ENCODE assay signal across 8 mouse cellular contexts in genomic region chr4:119966105-119967072, GRCm38 (mm10).
DNase-seq lines count a peak whose midpoint lies in the region; ATAC-seq and TF ChIP-seq lines count a peak whose summit lies in the region.

No protein-coding gene starts in this region.

- H3K27ac ChIP-seq in limb, embryonic 11.5 days (replicated peaks; ENCODE audit: low read depth, low read length): no peak overlapping the region
- no peak overlapping the region for H3K27ac ChIP-seq in cerebellum, adult 2 months (ENCODE audit: insufficient read depth, low read length)
- H3K27ac ChIP-seq in hindbrain, embryonic 12.5 days: no peak overlapping the region
- H3K27ac ChIP-seq in midbrain, embryonic 15.5 days: no peak overlapping the region

- no peak overlapping the region for H3K4me2 ChIP-seq in limb, embryonic 11.5 days (ENCODE audit: low read depth, severe bottlenecking)
- H3K4me2 ChIP-seq in hindbrain, embryonic 12.5 days (replicated peaks): no peak overlapping the region
- no peak overlapping the region for H3K4me2 ChIP-seq in midbrain, embryonic 15.5 days

- peak; percentile 70 for DNase-seq in left cerebral cortex, adult 11 months (ENCODE audit: low spot score)
- no peak for DNase-seq in left cerebral cortex, postnatal 4 days
- DNase-seq in gastrocnemius, postnatal 36 days: peak; percentile 29 to 31
- DNase-seq in limb, embryonic 11.5 days (ENCODE audit: low spot score): peak; percentile 38
- DNase-seq in right cerebral cortex, adult 2 months (ENCODE audit: low spot score in 2 of 2): peak; percentile 82 to 85
- DNase-seq in cerebellum, adult 2 months: no peak

- H3K36me3 ChIP-seq in limb, embryonic 11.5 days (ENCODE audit: control insufficient read depth, insufficient read depth, low read length): no peaks in the 10 kb centered on the region
- H3K36me3 ChIP-seq in hindbrain, embryonic 12.5 days: no peaks in the 10 kb centered on the region
- H3K36me3 ChIP-seq in midbrain, embryonic 15.5 days (replicated peaks): no peaks in the 10 kb centered on the region

- H3K9ac ChIP-seq in limb, embryonic 11.5 days (ENCODE audit: low read length): no peak overlapping the region
- H3K9ac ChIP-seq in hindbrain, embryonic 12.5 days: no peak overlapping the region
- H3K9ac ChIP-seq in midbrain, embryonic 15.5 days: no peak overlapping the region

- no peak for ATAC-seq in limb, embryonic 11.5 days (ENCODE audit: insufficient number of reproducible peaks, low FRiP score, low TSS enrichment, low read depth)
- no peak for ATAC-seq in hindbrain, embryonic 12.5 days (ENCODE audit: low FRiP score)
- no peak for ATAC-seq in midbrain, embryonic 15.5 days (replicated peaks)

- 55% methylated on average over 20 of the region's 20 CpGs for WGBS in limb, embryonic 11.5 days
- WGBS in cerebellum, adult 2 months: 85% methylated on average over 20 of the region's 20 CpGs
- 62% methylated on average over 20 of the region's 20 CpGs for WGBS in hindbrain, embryonic 12.5 days
- WGBS in midbrain, embryonic 15.5 days: 66% methylated on average over 20 of the region's 20 CpGs

- H3K27me3 ChIP-seq in limb, embryonic 11.5 days (ENCODE audit: control insufficient read depth, insufficient read depth, low read length): no peaks in the 10 kb centered on the region
- H3K27me3 ChIP-seq in cerebellum, adult 2 months (ENCODE audit: control insufficient read depth, insufficient read depth, low read length): no peaks in the 10 kb centered on the region
- peaks cover 3% of the 10 kb centered on the region for H3K27me3 ChIP-seq in hindbrain, embryonic 12.5 days
- no peaks in the 10 kb centered on the region for H3K27me3 ChIP-seq in midbrain, embryonic 15.5 days (replicated peaks)

- peaks cover 8% of the 10 kb centered on the region for H3K4me1 ChIP-seq in limb, embryonic 11.5 days (ENCODE audit: control insufficient read depth, insufficient read depth, low read length)
- peaks cover 46% of the 10 kb centered on the region for H3K4me1 ChIP-seq in cerebellum, adult 2 months (ENCODE audit: control insufficient read depth, insufficient read depth, low read length)
- H3K4me1 ChIP-seq in hindbrain, embryonic 12.5 days: peaks cover 27% of the 10 kb centered on the region
- peaks cover 22% of the 10 kb centered on the region for H3K4me1 ChIP-seq in midbrain, embryonic 15.5 days

- intact Hi-C loops in left cerebral cortex, postnatal 4 days (cut with DNase I): no loop called here
- intact Hi-C loops in gastrocnemius, postnatal 36 days (cut with DNase I): no loop called here

- no peak for TF ChIP-seq CTCF in cerebellum, adult 2 months (IDR thresholded peaks at IDR 0.05; ENCODE audit: borderline replicate concordance, insufficient read depth, low read depth, low read length)

- no peaks in the 10 kb centered on the region for H3K9me3 ChIP-seq in limb, embryonic 11.5 days (ENCODE audit: control insufficient read depth, low read length)
- H3K9me3 ChIP-seq in hindbrain, embryonic 12.5 days (replicated peaks): no peaks in the 10 kb centered on the region
- H3K9me3 ChIP-seq in midbrain, embryonic 15.5 days: no peaks in the 10 kb centered on the region

- TF ChIP-seq POLR2A in cerebellum, adult 2 months (IDR thresholded peaks at IDR 0.05; ENCODE audit: borderline replicate concordance, insufficient read depth, low read length): no peak

- no peak overlapping the region for H3K4me3 ChIP-seq in limb, embryonic 11.5 days (ENCODE audit: low read depth, low read length)
- H3K4me3 ChIP-seq in cerebellum, adult 2 months (replicated peaks; ENCODE audit: insufficient read depth, low read depth, low read length): no peak overlapping the region
- H3K4me3 ChIP-seq in hindbrain, embryonic 12.5 days: no peak overlapping the region
- no peak overlapping the region for H3K4me3 ChIP-seq in midbrain, embryonic 15.5 days

Comparison
In these comparisons a context has a peak if more than half of its experiments do, and no peak if none do; other contexts are left out.
1. DNase-seq: peak in left cerebral cortex, adult 11 months (single experiment), gastrocnemius, postnatal 36 days (2 of 2), limb, embryonic 11.5 days (single experiment) and right cerebral cortex, adult 2 months (2 of 2); none in left cerebral cortex, postnatal 4 days (single experiment) and cerebellum, adult 2 months (0 of 2).